Mouse (Mus musculus) hindbrain, embryonic 13.5 days (tissue): ENCODE results near the gene Gkn2. TPM values are rescaled to one million over a fixed set of nuclear protein-coding genes. Genes with fewer than 3 reads are reported as not detected.

Experiments
- ATAC-seq: fragments of 200-750 bp; cut with Nextera tagmentation; 2 replicates; pipeline ENCODE4 v1.8.0; 2017; ENCODE audit warnings: moderate TSS enrichment; ENCODE audit not compliant: low FRiP score
- H3K27ac ChIP-seq: fragments of 300-500 bp; sonication (generic); 2 replicates; pipeline ENCODE4 v1.5.1; 2015; ENCODE audit warnings: inconsistent platforms, mild to moderate bottlenecking, moderate library complexity
- H3K27me3 ChIP-seq: fragments of 300-500 bp; sonication (generic); 2 replicates; pipeline ENCODE4 v1.6.1; 2015; ENCODE audit warnings: mild to moderate bottlenecking, inconsistent platforms
- H3K36me3 ChIP-seq: fragments of 300-500 bp; sonication (generic); 2 replicates; pipeline ENCODE4 v1.6.1; 2015; ENCODE audit warnings: mild to moderate bottlenecking, inconsistent platforms
- H3K4me1 ChIP-seq: fragments of 300-500 bp; sonication (generic); replicated peaks from 2 replicates; pipeline ENCODE4 v1.6.1; 2015; ENCODE audit warnings: inconsistent platforms
- H3K4me2 ChIP-seq: fragments of 300-500 bp; sonication (generic); 2 replicates; pipeline ENCODE4 v1.6.1; 2015; ENCODE audit warnings: inconsistent platforms, mild to moderate bottlenecking, moderate library complexity
- H3K4me3 ChIP-seq: fragments of 300-500 bp; sonication (generic); 2 replicates; pipeline ENCODE4 v1.5.1; 2015; ENCODE audit warnings: mild to moderate bottlenecking, inconsistent platforms
- H3K9ac ChIP-seq: fragments of 300-500 bp; sonication (generic); 2 replicates; pipeline ENCODE4 v1.6.1; 2015; ENCODE audit warnings: mild to moderate bottlenecking, inconsistent platforms
- H3K9me3 ChIP-seq: fragments of 300-500 bp; sonication (generic); 2 replicates; pipeline ENCODE4 v1.6.1; 2016; ENCODE audit warnings: inconsistent platforms
- WGBS: fragments of 180-500 bp; shearing (Covaris S2); methylation state at CpG from one replicate; pipeline ENCODE4 v1.1.7; 2015; 5-methylcytosine and 5-hydroxymethylcytosine counted together
- polyA plus RNA-seq: library from polyadenylated mRNA; unstranded; fragments of >200 nt; fragmentation: Nextera tagmentation; extraction: Ambion mirVana; gene quantifications from 2 replicates; pipeline ENCODE4 v1.2.1, GENCODE M21; 2015

Gene Gkn2
- polyA plus RNA-seq, 1 experiment from 2014 or later: not detected

DNA sequence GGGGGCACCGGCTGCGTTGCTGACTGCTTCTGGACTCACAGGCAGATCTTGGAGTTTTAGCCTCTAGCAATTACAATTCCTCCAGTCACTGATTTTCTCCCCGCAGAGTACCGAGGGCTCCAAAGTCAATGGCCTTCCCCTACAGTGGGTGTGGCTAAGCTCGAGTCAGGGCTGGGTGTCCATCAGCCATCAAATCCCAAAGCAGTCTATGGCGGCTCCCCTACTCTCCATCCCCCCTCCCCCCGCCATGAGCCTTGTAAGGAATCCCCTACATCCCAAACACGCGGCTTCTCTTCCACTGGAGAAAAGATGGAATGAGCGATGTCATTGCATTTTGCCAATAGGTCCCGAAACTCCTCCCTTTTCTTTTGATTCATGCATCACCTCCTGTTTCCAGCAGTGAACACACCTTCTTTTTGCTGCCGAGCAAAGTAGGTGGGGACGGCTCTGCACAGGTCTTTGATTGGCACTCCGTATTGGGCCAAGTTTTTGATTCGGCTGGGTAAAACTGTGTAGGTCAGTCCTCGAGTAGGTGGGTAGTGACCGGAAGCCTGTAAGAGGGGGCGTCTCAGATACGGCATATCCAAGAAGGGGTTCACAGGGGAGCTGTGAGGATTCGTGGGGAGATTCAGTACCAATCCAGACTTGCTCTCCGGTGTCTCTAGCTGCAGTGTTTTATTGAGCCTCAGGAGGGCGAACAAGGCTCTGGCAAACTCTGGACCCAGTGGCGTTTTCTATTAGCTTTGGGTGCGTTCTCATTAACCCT, 11.0 kb downstream of the Gkn2 start:
- Histone ChIP-seq H3K4me3 (peak overlapping the region; percentile 39), H3K36me3 (no peaks in the 10 kb centered on the region), H3K9me3 (no peaks in the 10 kb centered on the region), H3K9ac (peak overlapping the region; percentile 53), H3K4me1 (peaks cover 6% of the 10 kb centered on the region), H3K4me2 (peak overlapping the region; percentile 60), H3K27me3 (peaks cover 16% of the 10 kb centered on the region; the same call in 1 of the 2 replicates), H3K27ac (no peak overlapping the region)
- 9% methylated on average over 24 of the region's 24 CpGs for WGBS
- peak; percentile 46; the same call in 1 of the 2 replicates for ATAC-seq

DNA sequence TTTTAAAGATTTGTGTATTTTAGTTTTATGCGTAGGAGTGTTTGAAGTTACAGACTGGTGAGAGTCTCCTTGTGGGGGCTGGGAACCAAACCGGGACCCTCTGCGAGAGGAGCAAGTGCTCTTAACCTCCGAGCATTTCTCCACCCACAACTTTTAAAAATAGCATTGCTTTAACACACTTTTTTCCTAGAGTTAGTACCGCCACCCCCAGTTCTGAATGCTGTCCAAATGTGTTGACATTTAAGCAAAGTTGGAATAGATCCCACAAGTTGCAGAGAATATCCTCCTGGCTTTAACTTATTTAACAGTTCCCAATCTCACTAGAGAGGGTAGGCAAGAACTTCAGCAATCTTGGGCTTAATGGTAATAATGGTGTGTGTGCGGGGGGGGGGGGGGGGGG, 11.6 kb downstream of the Gkn2 start:
- no peaks in the 10 kb centered on the region for H3K36me3 ChIP-seq
- H3K27me3 ChIP-seq: peaks cover 16% of the 10 kb centered on the region; the same call in 1 of the 2 replicates
- 69% methylated on average over 5 of the region's 6 CpGs for WGBS
- H3K9ac ChIP-seq: no peak overlapping the region
- H3K4me1 ChIP-seq: peaks cover 6% of the 10 kb centered on the region
- H3K27ac ChIP-seq: no peak overlapping the region
- H3K4me3 ChIP-seq: no peak overlapping the region
- ATAC-seq: no peak
- no peaks in the 10 kb centered on the region for H3K9me3 ChIP-seq
- no peak overlapping the region for H3K4me2 ChIP-seq

DNA sequence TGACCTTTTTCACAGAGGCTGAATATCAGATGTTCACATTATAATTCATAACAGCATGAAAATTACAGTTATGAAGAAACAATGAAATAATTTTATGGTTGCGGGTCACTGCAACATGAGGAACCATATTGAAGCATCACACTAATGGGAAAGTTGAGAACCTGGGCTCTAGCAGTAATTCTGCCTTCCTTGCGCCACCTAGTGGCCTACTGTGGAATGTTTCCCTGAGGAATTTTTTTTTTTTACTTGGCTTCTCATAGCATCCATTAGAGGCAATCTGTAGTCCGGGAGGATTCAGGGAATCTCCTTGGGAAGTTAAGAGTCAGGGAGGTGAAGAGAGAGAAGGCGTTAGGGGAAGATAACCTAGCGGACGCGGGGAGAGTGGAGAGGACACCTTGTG, 13.0 kb downstream of the Gkn2 start:
- no peaks in the 10 kb centered on the region for H3K36me3 ChIP-seq
- H3K27me3 ChIP-seq: peaks cover 16% of the 10 kb centered on the region; the same call in 1 of the 2 replicates
- H3K4me3 ChIP-seq: no peak overlapping the region
- H3K9me3 ChIP-seq: no peaks in the 10 kb centered on the region
- H3K4me1 ChIP-seq: peaks cover 6% of the 10 kb centered on the region
- H3K4me2 ChIP-seq: no peak overlapping the region
- WGBS: 14% methylated on average over 7 of the region's 7 CpGs
- ATAC-seq: no peak
- H3K27ac ChIP-seq: no peak overlapping the region
- H3K9ac ChIP-seq: no peak overlapping the region

DNA sequence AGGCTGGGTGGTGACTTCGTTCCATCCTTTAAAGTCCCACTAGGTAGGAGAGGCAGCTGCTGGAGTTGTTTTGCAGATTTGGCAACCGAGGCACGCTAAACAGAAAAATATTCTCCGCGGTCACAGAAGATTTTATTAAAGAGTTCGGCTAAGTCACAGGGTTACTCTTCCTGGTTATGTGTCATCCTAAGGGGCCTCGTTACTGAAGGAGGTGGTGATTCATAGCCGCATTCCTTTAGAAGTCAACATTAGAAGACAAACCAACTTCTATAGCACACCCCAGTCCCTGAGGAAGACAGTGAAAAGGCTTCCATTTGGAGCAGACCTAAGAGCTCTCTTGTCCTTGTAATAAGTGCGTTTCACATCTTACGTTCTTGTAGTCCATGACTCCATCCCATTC, 13.5 kb downstream of the Gkn2 start:
- ATAC-seq: no peak
- no peak overlapping the region for H3K4me3 ChIP-seq

DNA sequence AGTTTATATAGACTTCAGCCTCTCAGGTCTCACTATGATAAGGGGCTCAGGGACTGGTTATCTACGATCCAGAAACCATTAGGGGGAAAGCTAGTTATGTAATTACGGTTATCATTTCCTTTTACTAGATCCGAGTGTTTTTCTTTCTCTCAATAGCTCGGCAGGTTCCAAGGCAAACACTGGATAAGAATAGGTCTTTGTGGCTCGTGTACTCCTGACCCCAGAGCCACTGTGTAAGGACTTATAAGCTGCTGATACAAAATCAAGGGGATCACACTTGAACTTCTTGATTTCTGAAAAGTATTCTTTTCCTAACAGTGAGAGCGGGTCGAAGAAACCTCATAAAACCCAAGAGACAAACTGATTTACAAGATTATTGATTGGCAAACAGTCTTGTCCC, 15.7 kb downstream of the Gkn2 start, which contains the start of gene Gkn3:
Gene Gkn3 (minus strand): TSS at position 59 of the 400 bp plus-strand sequence.
- Histone ChIP-seq H3K27ac (no peak within 1 kb of the TSS), H3K4me3 (no peak within 1 kb of the TSS), H3K4me2 (no peak within 1 kb of the TSS), H3K9ac (no peak within 1 kb of the TSS), H3K9me3 (no peaks in the 10 kb centered on the region), H3K36me3 (no peaks in the 10 kb centered on the region), H3K27me3 (peaks cover 5% of the 10 kb centered on the region; the same call in 1 of the 2 replicates), H3K4me1 (peaks cover 5% of the 10 kb centered on the region)
- no peak for ATAC-seq
- 70% methylated on average over 7 of the region's 7 CpGs for WGBS

More for the DNA sequence above, 13.5 kb downstream of the Gkn2 start:
- no peaks in the 10 kb centered on the region for H3K36me3 ChIP-seq
- peaks cover 6% of the 10 kb centered on the region for H3K4me1 ChIP-seq
- H3K9ac ChIP-seq: no peak overlapping the region
- peaks cover 16% of the 10 kb centered on the region; the same call in 1 of the 2 replicates for H3K27me3 ChIP-seq
- no peak overlapping the region for H3K4me2 ChIP-seq
- no peak overlapping the region for H3K27ac ChIP-seq
- WGBS: 84% methylated on average over 10 of the region's 10 CpGs
- H3K9me3 ChIP-seq: no peaks in the 10 kb centered on the region

DNA sequence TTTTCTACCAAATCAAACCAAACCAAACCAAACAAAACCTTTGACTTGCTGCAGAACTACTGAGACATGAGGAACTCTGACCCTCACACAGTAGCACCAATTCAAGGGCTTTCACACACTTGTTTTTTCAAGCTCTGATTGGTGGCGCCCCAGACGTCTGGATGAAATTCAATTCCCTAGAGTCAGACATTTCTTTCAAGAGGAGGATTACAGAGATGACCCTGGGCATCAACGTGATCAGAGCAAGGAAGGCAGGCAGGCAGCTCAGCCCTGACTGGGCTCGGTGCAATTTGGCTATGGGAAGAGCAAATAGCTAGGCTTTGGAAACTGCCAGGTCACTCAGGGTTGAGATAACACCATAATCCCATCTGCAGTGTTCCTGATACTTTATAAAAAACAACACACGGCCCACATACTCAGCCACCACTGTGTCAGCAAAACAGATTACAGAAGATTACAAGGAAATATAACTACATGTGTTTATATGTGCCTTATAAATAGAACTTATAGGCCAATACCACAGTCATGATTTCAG, 16.4 kb downstream of the Gkn2 start:
- Histone ChIP-seq H3K4me1 (no peaks in the 10 kb centered on the region; the same call in 1 of the 2 replicates), H3K36me3 (no peaks in the 10 kb centered on the region), H3K4me3 (no peak overlapping the region), H3K27me3 (peaks cover 5% of the 10 kb centered on the region; the same call in 1 of the 2 replicates), H3K9ac (no peak overlapping the region), H3K9me3 (no peaks in the 10 kb centered on the region), H3K27ac (no peak overlapping the region), H3K4me2 (no peak overlapping the region)
- no peak for ATAC-seq
- 38% methylated on average over 5 of the region's 5 CpGs for WGBS

DNA sequence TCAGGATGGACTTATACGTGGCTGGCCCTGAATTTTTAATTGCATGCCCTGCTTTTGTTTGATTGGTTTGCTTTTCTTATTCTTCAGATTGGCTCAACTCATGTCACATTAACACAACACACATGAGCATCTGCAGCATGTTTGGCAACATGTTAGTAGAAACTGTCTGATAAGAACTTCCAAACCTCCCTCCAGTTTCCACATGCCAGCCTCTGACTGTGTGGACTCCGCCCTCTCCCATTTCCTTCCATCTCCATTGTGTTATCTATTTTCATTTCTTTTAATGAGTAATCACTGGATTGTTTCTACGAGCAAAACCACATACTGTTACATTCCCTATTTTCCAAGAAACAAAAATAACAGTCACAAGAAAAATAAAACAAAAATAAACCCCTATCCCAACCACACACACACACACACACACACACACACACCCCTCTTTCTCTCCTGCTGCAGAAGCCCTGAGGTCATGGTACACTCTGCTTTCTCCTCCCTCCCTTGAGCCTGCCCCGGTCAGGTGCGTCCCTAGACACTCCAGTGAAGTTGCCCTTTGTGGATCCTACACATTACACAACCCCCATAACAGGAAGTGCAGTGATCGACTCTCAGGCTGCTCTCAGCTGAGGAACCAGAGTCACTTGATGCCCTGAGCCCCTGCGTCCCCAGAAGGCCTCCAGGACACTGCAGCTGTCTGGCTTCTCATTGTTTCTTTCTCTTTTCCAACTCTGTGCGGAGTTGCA, 20.5 kb downstream of the Gkn2 start:
- Histone ChIP-seq H3K4me3 (no peak overlapping the region), H3K36me3 (no peaks in the 10 kb centered on the region), H3K27me3 (no peaks in the 10 kb centered on the region), H3K9ac (no peak overlapping the region), H3K9me3 (no peaks in the 10 kb centered on the region), H3K4me2 (no peak overlapping the region), H3K27ac (no peak overlapping the region), H3K4me1 (no peaks in the 10 kb centered on the region; the same call in 1 of the 2 replicates)
- ATAC-seq: no peak
- 77% methylated on average over 8 of the region's 8 CpGs for WGBS

DNA sequence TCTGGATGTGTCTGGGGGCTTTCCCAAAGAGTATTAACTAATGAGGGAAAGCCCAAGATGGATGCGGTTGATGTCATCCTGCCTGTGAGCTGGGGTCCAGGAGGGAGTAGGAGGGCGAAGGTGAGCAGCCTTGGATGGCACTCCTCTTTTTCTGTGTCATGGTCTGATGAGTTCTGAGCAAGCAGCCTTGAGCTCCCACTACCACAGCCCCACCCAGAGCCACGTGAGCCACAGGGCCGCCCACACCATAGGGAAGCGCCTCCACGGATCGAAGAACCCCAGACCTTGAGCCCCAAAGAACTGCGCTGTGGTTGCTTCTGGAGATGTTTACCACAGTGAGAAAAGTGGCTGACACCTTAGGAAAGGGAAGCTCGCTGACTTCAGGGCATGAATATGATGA, 21.6 kb downstream of the Gkn2 start:
- H3K9me3 ChIP-seq: no peaks in the 10 kb centered on the region
- peaks cover 5% of the 10 kb centered on the region; the same call in 1 of the 2 replicates for H3K4me1 ChIP-seq
- H3K27ac ChIP-seq: no peak overlapping the region
- H3K4me2 ChIP-seq: no peak overlapping the region
- H3K4me3 ChIP-seq: no peak overlapping the region
- no peaks in the 10 kb centered on the region for H3K27me3 ChIP-seq
- ATAC-seq: no peak
- H3K36me3 ChIP-seq: no peaks in the 10 kb centered on the region
- no peak overlapping the region for H3K9ac ChIP-seq
- WGBS: 88% methylated on average over 9 of the region's 9 CpGs

DNA sequence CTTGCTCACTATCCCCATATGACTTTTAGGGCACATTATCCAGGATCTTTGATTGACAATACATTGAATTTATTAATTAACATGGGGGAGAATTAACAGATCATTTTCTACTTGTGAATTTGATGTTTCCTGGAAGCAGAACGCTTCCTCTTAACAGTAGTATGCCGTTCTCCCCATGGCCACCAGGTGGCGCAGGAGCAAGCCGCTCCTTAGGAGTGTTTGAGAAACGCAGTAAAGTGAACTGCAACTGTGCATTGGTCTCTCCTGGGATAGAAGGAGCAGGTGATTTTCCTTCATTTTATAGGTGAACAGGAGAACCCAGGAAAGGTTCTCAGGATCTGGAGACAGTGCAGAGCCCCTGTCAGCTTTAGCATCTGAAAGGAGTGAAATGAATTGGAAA, 26.0 kb downstream of the Gkn2 start:
- Histone ChIP-seq H3K9ac (no peak overlapping the region), H3K4me1 (peaks cover 5% of the 10 kb centered on the region; the same call in 1 of the 2 replicates), H3K4me3 (no peak overlapping the region), H3K9me3 (no peaks in the 10 kb centered on the region), H3K27me3 (no peaks in the 10 kb centered on the region), H3K36me3 (no peaks in the 10 kb centered on the region), H3K4me2 (no peak overlapping the region), H3K27ac (no peak overlapping the region)
- ATAC-seq: no peak
- WGBS: 2% methylated on average over 5 of the region's 5 CpGs

DNA sequence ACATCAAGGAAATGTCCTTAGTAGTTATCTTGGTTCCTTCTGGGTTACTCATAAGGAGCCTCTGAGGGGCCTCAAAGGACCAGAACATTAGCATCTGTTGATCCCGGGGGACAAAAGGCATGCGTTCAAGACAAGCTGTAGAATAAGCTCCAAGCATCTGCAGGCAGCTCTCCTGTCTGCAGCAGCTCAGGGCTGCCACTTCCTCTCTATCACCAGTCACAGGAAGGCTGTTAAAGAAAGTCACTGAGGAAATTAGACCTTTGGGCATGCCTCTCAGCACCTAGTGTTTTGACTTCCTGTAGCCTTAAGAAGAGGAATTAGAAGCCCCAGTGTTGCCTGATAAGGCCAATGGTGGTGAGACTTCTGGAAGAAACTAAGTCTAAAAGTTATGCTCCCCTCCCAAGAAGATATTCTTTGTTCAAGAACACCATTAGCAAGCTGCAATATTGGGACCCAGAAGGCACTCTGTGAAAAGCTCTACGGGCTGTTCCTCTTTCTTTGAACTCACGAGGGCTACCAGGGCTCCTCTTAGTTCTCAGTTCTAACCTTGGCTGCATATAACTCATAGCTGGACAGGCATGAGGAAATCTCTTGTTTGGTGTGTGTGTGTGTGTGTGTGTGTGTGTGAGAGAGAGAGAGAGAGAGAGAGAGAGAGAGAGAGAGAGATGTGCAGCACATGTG, 26.9 kb downstream of the Gkn2 start:
- Histone ChIP-seq H3K27ac (no peak overlapping the region), H3K9ac (no peak overlapping the region), H3K4me3 (no peak overlapping the region), H3K36me3 (no peaks in the 10 kb centered on the region), H3K9me3 (no peaks in the 10 kb centered on the region), H3K4me2 (no peak overlapping the region), H3K27me3 (no peaks in the 10 kb centered on the region), H3K4me1 (peaks cover 5% of the 10 kb centered on the region; the same call in 1 of the 2 replicates)
- ATAC-seq: no peak
- 56% methylated on average over 4 of the region's 4 CpGs for WGBS

DNA sequence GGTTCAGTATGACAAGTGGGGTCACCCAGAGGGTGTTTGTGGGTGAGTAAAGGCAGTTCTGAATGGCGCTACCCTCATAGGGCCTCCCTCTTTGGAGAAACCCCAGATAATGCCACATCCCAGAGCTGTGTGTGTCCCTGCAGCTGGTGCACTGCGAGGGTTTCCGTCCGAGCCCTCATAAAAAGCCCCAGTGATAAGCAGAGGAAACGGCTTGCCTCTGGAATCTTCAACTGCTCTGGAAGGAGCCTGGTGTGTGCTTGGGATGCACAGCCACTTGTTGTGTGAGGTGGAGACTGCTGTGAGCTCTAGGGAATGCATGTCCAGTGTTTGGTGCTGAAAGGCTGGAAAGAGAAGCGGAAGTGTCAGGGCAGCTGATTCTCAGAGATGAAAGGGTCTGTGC, 28.3 kb downstream of the Gkn2 start:
- no peak for ATAC-seq
- H3K36me3 ChIP-seq: no peaks in the 10 kb centered on the region
- H3K4me3 ChIP-seq: no peak overlapping the region
- WGBS: 87% methylated on average over 6 of the region's 6 CpGs
- no peaks in the 10 kb centered on the region for H3K9me3 ChIP-seq
- no peak overlapping the region for H3K4me2 ChIP-seq
- no peaks in the 10 kb centered on the region for H3K27me3 ChIP-seq
- H3K4me1 ChIP-seq: peaks cover 5% of the 10 kb centered on the region; the same call in 1 of the 2 replicates
- no peak overlapping the region for H3K27ac ChIP-seq
- H3K9ac ChIP-seq: no peak overlapping the region

DNA sequence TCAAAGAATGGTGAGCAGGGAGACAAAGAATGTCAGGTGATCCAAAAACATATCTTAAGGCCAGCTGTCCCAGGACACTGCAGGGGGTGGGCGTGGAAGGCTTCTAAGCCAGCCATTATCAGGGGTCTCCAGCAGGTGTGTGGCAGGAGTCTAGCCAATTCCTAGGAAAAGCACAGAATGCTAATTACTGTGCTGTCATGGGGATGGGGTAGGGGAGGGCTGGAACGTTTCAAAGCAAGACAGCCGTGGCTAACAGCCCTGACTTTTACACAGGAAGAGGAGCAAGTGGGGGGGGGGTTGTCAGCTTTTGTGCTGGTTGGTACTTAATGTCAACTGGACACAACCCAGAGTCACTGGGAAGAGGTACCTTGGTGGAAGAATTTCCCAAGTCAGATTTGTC, 38.9 kb downstream of the Gkn2 start:
- no peak for ATAC-seq
- H3K36me3 ChIP-seq: no peaks in the 10 kb centered on the region

More for the DNA sequence above, 38.9 kb downstream of the Gkn2 start:
- Histone ChIP-seq H3K4me2 (no peak overlapping the region), H3K4me1 (peaks cover 8% of the 10 kb centered on the region), H3K27ac (no peak overlapping the region), H3K4me3 (no peak overlapping the region), H3K27me3 (no peaks in the 10 kb centered on the region), H3K9ac (no peak overlapping the region), H3K9me3 (no peaks in the 10 kb centered on the region)
- WGBS: 16% methylated on average over 3 of the region's 3 CpGs
